Mouse (Mus musculus) stomach, embryonic 15.5 days (tissue): ENCODE results near the gene Adora1. TPM values are rescaled to one million over a fixed set of nuclear protein-coding genes. Genes with fewer than 3 reads are reported as not detected.
A peak's percentile ranks its signal among the peaks of the same experiment; 100 is the strongest.
"Not testable (repeated sequence)": the region's sequence is repeated elsewhere in the genome, so short reads cannot be mapped to it uniquely, and the experiment has no call there.

ENCODE experiments used
- ATAC-seq: fragments of 200-750 bp; cut with Nextera tagmentation; 2 replicates; pipeline ENCODE4 v1.8.0; 2017; ENCODE audit warnings: low read depth, moderate number of reproducible peaks, moderate TSS enrichment; ENCODE audit not compliant: insufficient read depth, low FRiP score
- H3K27ac ChIP-seq: fragments of 300-500 bp; sonication (generic); 2 replicates; pipeline ENCODE4 v1.5.1; 2015; ENCODE audit warnings: mild to moderate bottlenecking, inconsistent platforms
- H3K27me3 ChIP-seq: fragments of 300-500 bp; sonication (generic); replicated peaks from 2 replicates; pipeline ENCODE4 v1.6.1; 2015; ENCODE audit warnings: inconsistent platforms
- H3K36me3 ChIP-seq: fragments of 300-500 bp; sonication (generic); 2 replicates; pipeline ENCODE4 v1.6.1; 2015; ENCODE audit warnings: inconsistent platforms
- H3K4me1 ChIP-seq: fragments of 300-500 bp; sonication (generic); 2 replicates; pipeline ENCODE4 v1.6.1; 2015; ENCODE audit warnings: inconsistent platforms
- H3K4me2 ChIP-seq: fragments of 300-500 bp; sonication (generic); 2 replicates; pipeline ENCODE4 v1.6.1; 2015; ENCODE audit warnings: mild to moderate bottlenecking, inconsistent platforms
- H3K4me3 ChIP-seq: fragments of 300-500 bp; sonication (generic); replicated peaks from 2 replicates; pipeline ENCODE4 v1.5.1; 2015; ENCODE audit warnings: inconsistent platforms
- H3K9ac ChIP-seq: fragments of 300-500 bp; sonication (generic); 2 replicates; pipeline ENCODE4 v1.6.1; 2015; ENCODE audit warnings: inconsistent platforms
- H3K9me3 ChIP-seq: fragments of 300-500 bp; sonication (generic); 2 replicates; pipeline ENCODE4 v1.6.1; 2016; ENCODE audit warnings: inconsistent platforms
- WGBS: fragments of 180-500 bp; shearing (Covaris S2); methylation state at CpG from one replicate; pipeline ENCODE4 v1.1.7; 2015; 5-methylcytosine and 5-hydroxymethylcytosine counted together
- polyA plus RNA-seq: library from polyadenylated mRNA; unstranded; fragments of >200 nt; fragmentation: Nextera tagmentation; extraction: Ambion mirVana; gene quantifications from 2 replicates; pipeline ENCODE4 v1.2.1, GENCODE M21; 2015

The Adora1 gene
- polyA plus RNA-seq, 1 experiment from 2014 or later = 11.8 TPM

DNA sequence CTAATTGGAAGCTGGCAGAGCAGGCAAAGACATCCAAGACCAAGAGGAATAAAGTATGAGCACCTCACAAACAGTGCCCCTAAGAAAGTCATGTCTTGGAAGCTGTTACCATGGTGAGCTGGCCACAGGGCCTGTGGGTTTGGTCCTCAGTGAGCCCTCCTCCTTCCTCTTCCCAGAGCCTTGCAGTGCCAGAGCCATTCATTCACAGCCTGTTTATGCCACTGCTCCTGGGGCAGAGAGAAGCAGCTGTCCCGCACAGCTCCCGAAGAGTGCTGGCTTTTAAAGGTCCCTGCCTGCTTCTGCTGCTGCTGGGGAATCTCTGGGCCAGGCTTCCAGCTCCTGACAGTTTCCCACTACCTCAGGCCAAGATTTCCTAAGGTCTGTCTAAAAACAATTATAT, 30.6 kb upstream of the Adora1 start:
- no peak overlapping the region for H3K27ac ChIP-seq
- no peak overlapping the region for H3K4me2 ChIP-seq
- no peak for ATAC-seq
- H3K36me3 ChIP-seq = no peaks in the 10 kb centered on the region
- H3K9ac ChIP-seq = no peak overlapping the region
- no peak overlapping the region for H3K4me3 ChIP-seq
- no peaks in the 10 kb centered on the region for H3K9me3 ChIP-seq
- no peaks in the 10 kb centered on the region for H3K4me1 ChIP-seq
- 54% methylated on average over 2 of the region's 2 CpGs for WGBS
- H3K27me3 ChIP-seq = no peaks in the 10 kb centered on the region

DNA sequence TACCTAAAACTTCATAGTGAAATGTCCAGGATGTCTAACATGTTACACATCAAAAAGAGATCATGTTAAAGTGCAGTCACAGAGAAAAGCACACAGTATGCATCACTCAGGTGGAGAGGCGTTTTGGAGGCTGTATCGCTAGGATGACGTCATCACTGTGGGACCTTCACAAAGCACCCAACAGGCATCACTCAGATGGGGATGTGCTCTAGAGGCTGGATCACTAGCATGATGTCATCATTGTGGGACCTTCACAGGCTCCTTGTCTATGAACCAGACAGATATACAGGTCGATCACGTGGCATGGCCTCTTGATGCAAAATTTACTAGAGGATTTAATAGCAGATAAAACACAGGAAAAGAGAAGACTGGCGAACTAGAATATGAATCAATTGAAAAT, 29.1 kb upstream of the Adora1 start:
- Histone ChIP-seq H3K9me3 (no peaks in the 10 kb centered on the region), H3K4me1 (no peaks in the 10 kb centered on the region), H3K4me3 (no peak overlapping the region), H3K36me3 (no peaks in the 10 kb centered on the region), H3K27ac (no peak overlapping the region), H3K27me3 (no peaks in the 10 kb centered on the region), H3K9ac (no peak overlapping the region), H3K4me2 (no peak overlapping the region)
- 87% methylated on average over 6 of the region's 6 CpGs for WGBS
- ATAC-seq = no peak

DNA sequence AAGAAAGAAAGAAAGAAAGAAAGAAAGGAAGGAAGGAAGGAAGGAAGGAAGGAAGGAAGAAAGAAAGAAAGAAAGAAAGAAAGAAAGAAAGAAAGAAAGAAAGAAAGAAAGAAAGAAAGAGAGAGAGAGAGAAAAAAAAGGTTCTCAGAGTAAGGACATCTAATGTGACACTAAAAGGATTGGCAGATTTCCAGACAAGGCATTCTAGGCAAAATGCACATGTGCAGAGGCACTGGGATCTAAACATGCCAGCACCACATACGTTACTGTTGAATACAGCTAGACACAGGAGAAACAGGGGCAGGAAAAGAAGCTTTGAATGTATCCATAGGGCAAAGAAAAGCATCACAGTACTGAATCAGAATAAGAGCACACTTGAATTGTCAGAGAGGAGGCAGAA, 14.4 kb upstream of the Adora1 start:
- not testable (repeated sequence) for H3K27me3 ChIP-seq, H3K4me1 ChIP-seq, H3K9me3 ChIP-seq, H3K36me3 ChIP-seq, ATAC-seq, H3K27ac ChIP-seq, H3K4me3 ChIP-seq, H3K4me2 ChIP-seq, H3K9ac ChIP-seq
- 55% methylated on average over 1 of the region's 1 CpGs for WGBS

DNA sequence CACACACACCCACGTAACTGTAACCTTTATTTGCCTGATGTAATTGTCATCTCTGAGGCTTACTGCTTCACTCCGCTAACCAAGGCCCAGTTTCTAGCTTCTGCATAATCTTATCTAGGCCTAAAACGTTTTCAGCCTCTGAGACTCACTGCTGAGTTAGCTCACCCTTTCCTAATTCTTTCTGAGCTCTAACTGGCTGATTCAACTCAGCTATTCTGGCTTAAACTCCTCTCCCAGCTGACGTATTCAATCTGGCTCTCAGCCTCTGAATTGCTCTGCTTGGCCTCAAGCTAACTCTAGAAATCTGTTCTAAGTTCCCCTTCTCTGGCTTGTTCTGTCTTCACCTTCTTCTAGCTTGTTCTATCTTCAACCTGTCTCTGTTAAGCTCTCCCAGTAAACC, 11.4 kb upstream of the Adora1 start:
- Histone ChIP-seq H3K4me1 (peaks cover 11% of the 10 kb centered on the region), H3K4me2 (no peak overlapping the region), H3K9ac (no peak overlapping the region), H3K4me3 (no peak overlapping the region), H3K9me3 (no peaks in the 10 kb centered on the region), H3K36me3 (no peaks in the 10 kb centered on the region), H3K27ac (0 out of 2 replicates have a peak overlapping the region, but pooled peaks have one; percentile 44), H3K27me3 (no peaks in the 10 kb centered on the region)
- no peak for ATAC-seq
- WGBS = 49% methylated on average over 4 of the region's 4 CpGs

DNA sequence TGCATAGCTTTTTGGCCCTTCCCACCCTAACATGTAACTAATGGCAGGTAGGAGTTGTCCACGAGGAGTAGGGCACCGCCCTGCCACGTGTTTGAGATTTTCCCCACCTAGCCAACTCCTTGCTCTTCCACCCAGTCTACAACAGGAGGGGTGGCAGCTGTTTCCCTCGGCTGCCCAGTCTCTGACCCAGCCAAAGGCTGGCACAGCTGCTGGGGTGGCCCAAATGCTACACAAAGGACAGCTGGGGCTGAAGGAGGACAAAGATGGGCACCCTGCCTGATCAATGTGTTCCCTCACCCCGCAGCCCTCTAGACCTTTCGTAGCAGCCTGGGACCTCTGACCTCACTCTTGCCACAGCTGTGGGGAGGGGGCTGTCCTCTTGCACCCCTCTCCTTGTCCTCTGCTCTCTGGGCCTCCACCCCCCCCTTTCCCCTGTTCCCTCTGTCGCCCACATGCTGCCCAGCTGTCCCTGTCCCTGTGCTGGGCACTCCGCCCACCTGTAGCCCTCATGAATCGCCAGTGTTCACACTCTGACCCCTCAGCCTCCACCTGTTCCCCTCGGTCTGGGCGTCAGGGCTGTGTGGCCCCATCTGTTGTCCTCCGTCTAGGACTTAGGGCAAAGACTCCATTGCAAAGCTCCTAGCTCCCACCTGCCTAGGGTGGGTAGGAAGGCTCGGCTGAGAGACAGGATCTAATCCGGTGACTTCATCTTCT, 9.9 kb upstream of the Adora1 start:
- no peaks in the 10 kb centered on the region for H3K9me3 ChIP-seq
- H3K36me3 ChIP-seq = no peaks in the 10 kb centered on the region
- no peak overlapping the region for H3K9ac ChIP-seq
- WGBS = 79% methylated on average over 14 of the region's 14 CpGs
- H3K4me1 ChIP-seq = peaks cover 11% of the 10 kb centered on the region
- H3K27me3 ChIP-seq = no peaks in the 10 kb centered on the region
- no peak overlapping the region for H3K4me3 ChIP-seq
- no peak overlapping the region for H3K4me2 ChIP-seq
- H3K27ac ChIP-seq = no peak overlapping the region
- ATAC-seq = peak; percentile 66; the same call in 1 of the 2 replicates

DNA sequence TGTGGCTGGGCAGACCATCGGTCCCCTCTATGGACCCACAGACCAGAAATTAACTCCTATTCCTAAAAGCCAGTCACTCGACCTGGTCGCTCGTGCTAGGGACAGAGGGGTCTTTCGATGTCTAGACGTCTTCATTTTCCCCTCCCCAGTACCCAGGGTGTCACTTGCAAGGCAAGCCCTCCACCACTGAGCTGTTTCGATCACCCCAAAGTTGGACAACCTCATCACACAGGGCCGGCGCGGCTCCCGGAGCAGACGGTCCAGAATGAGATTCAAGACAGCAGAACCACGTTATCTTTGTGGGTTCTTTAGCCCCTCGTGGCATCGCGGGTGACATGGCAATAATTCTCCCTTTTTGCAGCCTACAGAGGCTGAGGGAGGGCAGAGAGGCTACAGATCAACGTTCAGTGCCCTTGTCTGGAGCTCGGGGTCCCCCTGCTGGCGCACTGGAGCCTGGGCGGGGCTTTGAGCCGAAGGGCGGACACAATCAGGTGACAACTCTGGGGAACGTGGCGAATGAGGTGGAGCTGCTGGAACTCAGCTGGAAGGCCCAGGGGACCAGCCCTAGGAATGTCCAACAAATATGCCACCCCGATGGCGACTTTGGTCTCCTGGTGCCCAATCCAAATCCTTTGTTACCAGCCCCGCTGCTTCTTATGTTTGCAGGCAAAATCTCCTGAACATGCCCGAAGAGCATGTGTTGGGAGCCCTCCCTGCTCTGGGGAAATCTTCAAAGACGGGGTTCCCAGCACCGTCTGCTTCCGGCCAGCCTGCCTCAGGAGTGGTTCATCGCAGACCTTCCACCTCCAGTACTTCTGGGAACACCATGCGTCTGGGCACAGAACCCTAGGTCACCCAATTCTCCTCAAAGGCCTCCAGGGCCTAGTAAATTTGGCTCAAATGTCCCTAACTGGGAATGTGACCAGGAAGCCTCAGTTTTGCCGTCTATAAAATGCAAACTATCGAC, 9.0 kb upstream of the Adora1 start:
- no peak overlapping the region for H3K4me3 ChIP-seq

DNA sequence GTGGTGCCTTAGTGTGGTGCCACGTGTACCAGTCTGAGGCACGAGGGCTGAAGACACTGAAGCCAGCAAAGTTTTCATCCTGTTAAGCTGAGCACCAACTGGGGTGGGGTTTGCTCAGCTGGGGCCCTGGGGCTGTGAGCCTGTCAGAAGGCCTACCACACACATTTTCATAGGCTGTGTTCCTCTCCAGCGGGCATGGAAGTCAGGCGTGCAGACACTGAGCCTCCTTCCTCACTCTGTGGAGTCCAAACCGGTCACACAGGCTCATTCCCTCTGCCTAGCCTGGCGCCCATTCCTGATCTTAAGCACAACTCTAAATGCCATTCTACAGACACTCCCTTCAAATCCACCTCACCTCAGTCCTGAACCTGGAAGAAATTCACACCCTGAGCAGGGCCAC, 8.3 kb upstream of the Adora1 start:
- H3K9me3 ChIP-seq = no peaks in the 10 kb centered on the region
- H3K36me3 ChIP-seq = no peaks in the 10 kb centered on the region
- 0 out of 2 replicates have a peak, but pooled peaks have one; percentile 15 for ATAC-seq
- H3K4me1 ChIP-seq = peaks cover 11% of the 10 kb centered on the region
- 65% methylated on average over 6 of the region's 6 CpGs for WGBS
- no peak overlapping the region for H3K27ac ChIP-seq
- no peak overlapping the region for H3K9ac ChIP-seq
- 0 out of 2 replicates have a peak overlapping the region, but pooled peaks have one; percentile 46 for H3K4me2 ChIP-seq
- H3K27me3 ChIP-seq = no peaks in the 10 kb centered on the region
- H3K4me3 ChIP-seq = no peak overlapping the region

More for the DNA sequence above, 9.0 kb upstream of the Adora1 start:
- H3K36me3 ChIP-seq = no peaks in the 10 kb centered on the region
- WGBS = 23% methylated on average over 35 of the region's 35 CpGs
- H3K9me3 ChIP-seq = no peaks in the 10 kb centered on the region
- peak; percentile 85 for ATAC-seq
- H3K9ac ChIP-seq = no peak overlapping the region
- H3K27me3 ChIP-seq = no peaks in the 10 kb centered on the region
- no peak overlapping the region; the same call in 1 of the 2 replicates for H3K27ac ChIP-seq
- peak overlapping the region; percentile 46 for H3K4me2 ChIP-seq
- H3K4me1 ChIP-seq = peaks cover 11% of the 10 kb centered on the region

DNA sequence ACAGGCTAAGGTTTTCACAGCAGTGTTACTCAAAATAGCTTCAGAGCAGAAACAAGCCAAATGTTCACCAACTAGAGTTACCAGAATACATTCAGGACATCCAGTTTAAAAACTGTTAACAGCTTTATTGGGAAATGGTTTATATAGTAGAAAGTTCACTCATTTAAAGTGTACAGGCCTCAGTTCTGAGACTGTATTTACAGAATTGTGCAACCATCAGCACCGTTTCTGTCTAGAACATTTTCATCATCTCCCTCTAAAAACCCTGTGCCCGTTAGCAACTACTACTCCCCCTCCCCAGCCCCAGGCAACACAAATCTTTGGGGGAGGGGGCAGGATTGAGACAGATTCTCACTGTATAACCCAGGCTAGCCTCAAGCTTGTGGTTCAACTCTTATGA, 7.1 kb upstream of the Adora1 start:
- 57% methylated on average over 2 of the region's 2 CpGs for WGBS
- Histone ChIP-seq H3K27me3 (no peaks in the 10 kb centered on the region), H3K4me3 (no peak overlapping the region), H3K36me3 (no peaks in the 10 kb centered on the region), H3K4me2 (no peak overlapping the region), H3K9me3 (no peaks in the 10 kb centered on the region), H3K9ac (no peak overlapping the region), H3K4me1 (peaks cover 11% of the 10 kb centered on the region), H3K27ac (no peak overlapping the region)
- ATAC-seq = no peak

DNA sequence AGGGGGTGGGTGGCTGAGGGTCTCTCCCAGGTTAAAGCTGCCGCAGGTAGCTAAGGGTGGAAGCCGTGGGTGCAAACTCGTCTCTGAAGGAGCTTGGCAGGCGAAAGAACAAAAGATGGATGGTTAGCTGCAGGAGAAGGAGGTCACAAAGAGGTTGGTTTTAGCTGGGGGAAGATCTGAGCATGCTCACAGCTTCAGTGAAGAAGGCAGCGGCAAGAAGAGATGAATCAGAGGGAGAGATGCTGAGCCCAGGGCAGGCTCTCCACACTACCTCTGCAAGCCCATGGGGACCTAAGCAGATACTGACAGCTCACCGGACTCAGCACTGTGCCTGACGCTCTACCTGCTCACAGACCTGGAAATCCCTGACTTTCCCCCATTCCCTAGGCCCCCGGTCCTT, 6.1 kb upstream of the Adora1 start:
- Histone ChIP-seq H3K9ac (no peak overlapping the region), H3K27ac (no peak overlapping the region), H3K9me3 (no peaks in the 10 kb centered on the region), H3K36me3 (no peaks in the 10 kb centered on the region), H3K4me2 (no peak overlapping the region), H3K4me1 (peaks cover 11% of the 10 kb centered on the region), H3K27me3 (peaks cover 3% of the 10 kb centered on the region), H3K4me3 (no peak overlapping the region)
- WGBS = 61% methylated on average over 8 of the region's 8 CpGs
- no peak for ATAC-seq

DNA sequence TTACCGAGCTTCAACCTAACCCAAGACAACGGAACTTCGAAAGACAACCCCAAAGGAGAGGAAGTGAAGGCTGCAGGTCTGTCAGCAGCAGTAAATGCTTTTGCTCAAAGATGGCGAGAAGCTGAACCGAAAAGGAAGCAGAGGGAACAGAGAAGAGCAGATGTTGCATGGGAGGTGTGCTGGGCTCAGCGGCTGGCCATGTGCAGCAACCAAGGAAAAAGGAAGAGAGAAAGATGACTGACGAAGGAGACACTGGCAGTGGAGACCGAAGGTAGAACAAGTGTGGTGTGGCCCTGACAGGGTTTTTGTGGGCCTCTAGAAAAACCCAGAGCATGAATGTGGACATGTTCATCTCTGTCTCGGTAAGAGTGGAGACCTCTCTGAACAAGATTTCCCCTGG, 5.5 kb upstream of the Adora1 start:
- 82% methylated on average over 9 of the region's 9 CpGs for WGBS
- no peak overlapping the region for H3K4me3 ChIP-seq
- no peak for ATAC-seq
- peaks cover 16% of the 10 kb centered on the region for H3K4me1 ChIP-seq
- no peaks in the 10 kb centered on the region for H3K36me3 ChIP-seq
- no peak overlapping the region for H3K9ac ChIP-seq
- H3K27me3 ChIP-seq = peaks cover 9% of the 10 kb centered on the region
- H3K27ac ChIP-seq = no peak overlapping the region
- H3K9me3 ChIP-seq = no peaks in the 10 kb centered on the region
- H3K4me2 ChIP-seq = no peak overlapping the region

DNA sequence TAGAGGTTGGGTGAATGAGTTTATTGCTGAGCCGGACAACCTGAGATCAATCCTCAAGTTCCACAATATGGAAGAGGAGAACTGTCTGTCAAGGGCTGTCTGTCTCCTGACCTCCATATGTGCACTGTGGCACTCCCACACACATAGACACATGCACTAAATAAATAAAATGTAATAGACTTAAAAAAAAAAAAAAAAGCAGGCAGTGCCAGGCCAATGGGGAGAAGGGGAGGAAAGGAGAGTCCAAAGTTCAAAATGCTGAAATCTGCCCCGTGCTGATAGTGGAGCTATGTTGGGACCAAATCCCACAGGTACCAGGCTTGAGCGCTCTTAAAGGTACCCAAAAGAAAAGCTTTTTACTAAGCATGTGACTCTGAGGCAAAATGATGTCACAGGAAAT, 2.2 kb upstream of the Adora1 start:
- 72% methylated on average over 3 of the region's 3 CpGs for WGBS
- peak; percentile 53; the same call in 1 of the 2 replicates for ATAC-seq
- Histone ChIP-seq H3K36me3 (no peaks in the 10 kb centered on the region), H3K4me2 (no peak overlapping the region), H3K27me3 (peaks cover 32% of the 10 kb centered on the region), H3K4me3 (no peak overlapping the region), H3K9ac (no peak overlapping the region), H3K9me3 (no peaks in the 10 kb centered on the region), H3K4me1 (peaks cover 21% of the 10 kb centered on the region; the same call in 1 of the 2 replicates), H3K27ac (peak overlapping the region; percentile 45; the same call in 1 of the 2 replicates)

DNA sequence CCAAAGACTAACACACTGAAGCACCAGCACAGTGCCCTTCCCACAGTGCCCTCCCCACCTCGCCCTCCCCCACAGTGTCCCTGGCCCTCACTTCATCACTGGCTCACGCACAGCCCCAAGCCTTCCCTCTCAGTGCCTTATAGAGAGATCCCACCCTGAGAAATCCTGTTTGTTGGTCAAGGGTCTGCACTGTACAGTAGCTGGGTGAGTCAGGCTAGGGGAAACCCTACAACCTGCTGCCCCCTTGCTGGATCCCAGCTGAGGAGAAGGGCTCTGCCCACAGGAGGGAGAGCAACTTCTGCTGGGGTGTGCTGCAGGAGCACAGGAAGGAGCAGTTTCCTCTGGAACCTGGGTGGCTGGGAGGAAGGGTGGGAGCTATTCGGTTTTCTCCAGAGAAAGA, 911 bp upstream of the Adora1 start:
- ATAC-seq = no peak
- Histone ChIP-seq H3K27ac (no peak overlapping the region), H3K27me3 (peaks cover 32% of the 10 kb centered on the region), H3K4me3 (no peak overlapping the region), H3K9ac (no peak overlapping the region), H3K36me3 (no peaks in the 10 kb centered on the region), H3K9me3 (no peaks in the 10 kb centered on the region), H3K4me1 (peaks cover 21% of the 10 kb centered on the region; the same call in 1 of the 2 replicates), H3K4me2 (no peak overlapping the region)
- 55% methylated on average over 3 of the region's 3 CpGs for whole genome bisulfite sequencing
